Mouse (Mus musculus) ES-Bruce4 (cell line): ENCODE results near the gene Prkce.

Source experiments
- CTCF ChIP-seq: IDR thresholded peaks from one replicate; pipeline ENCODE4 v1.8.1; 2011; ENCODE audit warnings: low read depth, low read length
- EP300 ChIP-seq: IDR thresholded peaks from 2 replicates; pipeline ENCODE4 v1.6.1; 2011; ENCODE audit warnings: low read depth, low read length; ENCODE audit not compliant: insufficient read depth
- POLR2A ChIP-seq: IDR thresholded peaks from one replicate; pipeline ENCODE4 v1.8.1; 2011; ENCODE audit warnings: low read length; ENCODE audit not compliant: insufficient read depth

- TF ChIP-seq CTCF (no peak), EP300 (no peak), POLR2A (no peak)
Observed at GRCm38 (mm10) chr17:86508212-86508490, 340.6 kb downstream of the Prkce start.
